Mouse (Mus musculus): Measurements from ENCODE around the gene Ccnd2. TPM values are rescaled to one million over a fixed set of nuclear protein-coding genes. Genes with fewer than 3 reads are reported as not detected.

The Ccnd2 gene
- total and polyA plus RNA-seq, 3 experiments, result 46.2 to 139 (median 132) TPM

DNA sequence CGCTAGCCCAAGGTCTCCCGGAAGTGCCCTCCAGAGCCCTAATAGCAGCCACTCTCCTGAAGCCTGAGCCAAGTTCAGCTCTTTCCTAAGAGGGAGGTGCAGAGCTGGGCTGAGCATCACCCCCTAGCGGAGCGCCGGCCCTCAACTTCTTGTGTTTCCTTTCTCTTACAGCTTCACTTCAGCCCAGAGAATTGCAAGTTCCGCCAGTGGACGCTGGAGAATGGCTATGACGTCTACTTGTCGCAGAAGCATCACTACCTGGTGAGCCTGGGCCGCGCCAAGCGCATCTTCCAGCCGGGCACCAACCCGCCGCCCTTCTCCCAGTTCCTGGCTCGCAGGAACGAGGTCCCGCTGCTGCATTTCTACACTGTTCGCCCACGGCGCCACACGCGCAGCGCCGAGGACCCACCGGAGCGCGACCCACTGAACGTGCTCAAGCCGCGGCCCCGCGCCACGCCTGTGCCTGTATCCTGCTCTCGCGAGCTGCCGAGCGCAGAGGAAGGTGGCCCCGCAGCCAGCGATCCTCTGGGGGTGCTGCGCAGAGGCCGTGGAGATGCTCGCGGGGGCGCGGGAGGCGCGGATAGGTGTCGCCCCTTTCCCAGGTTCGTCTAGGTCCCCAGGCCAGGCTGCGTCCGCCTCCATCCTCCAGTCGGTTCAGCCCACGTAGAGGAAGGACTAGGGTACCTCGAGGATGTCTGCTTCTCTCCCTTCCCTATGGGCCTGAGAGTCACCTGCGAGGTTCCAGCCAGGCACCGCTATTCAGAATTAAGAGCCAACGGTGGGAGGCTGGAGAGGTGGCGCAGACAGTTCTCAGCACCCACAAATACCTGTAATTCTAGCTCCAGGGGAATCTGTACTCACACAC, 71.9 kb downstream of the Ccnd2 start:
- peak; percentile 41 to 44 for DNase-seq
- no peak for TF ChIP-seq POLR2A (IDR thresholded peaks at IDR 0.05; ENCODE audit: insufficient read depth, low read depth, low read length)
- TF ChIP-seq CTCF (IDR thresholded peaks at IDR 0.05), result peak; percentile 59
- Histone ChIP-seq H3K36me3 (ENCODE audit: control insufficient read depth, insufficient read depth, low read length) (no peaks in the 10 kb centered on the region), H3K4me3 (peak overlapping the region; percentile 39), H3K4me1 (ENCODE audit: control insufficient read depth, insufficient read depth, low read length) (no peaks in the 10 kb centered on the region), H3K79me2 (replicated peaks; ENCODE audit: control insufficient read depth, insufficient read depth, low read length) (no peaks in the 10 kb centered on the region), H3K27ac (no peak overlapping the region), H3K27me3 (ENCODE audit: control insufficient read depth, insufficient read depth, low read length) (peaks cover 3% of the 10 kb centered on the region), H3K9ac (ENCODE audit: low read depth, low read length) (no peak overlapping the region)
- 8% methylated on average over 59 of the region's 59 CpGs for WGBS
- intact Hi-C loops (cut with DNase I), result no loop called here

Other genes with a start within 250 kb of the Ccnd2 start
- gene Dyrk4, start 230.4 kb downstream of the Ccnd2 start, total RNA-seq (2021), result not detected
- 0.04 TPM in 1 of 2 replicates, not detected in the other for gene Dyrk4, start 230.4 kb downstream of the Ccnd2 start, polyA plus RNA-seq (2012; rRNA removed)
- gene Rad51ap1, start 212.6 kb downstream of the Ccnd2 start, total RNA-seq (2021), result under 1 TPM; 0.36 to 0.44 TPM
- gene Rad51ap1, start 212.6 kb downstream of the Ccnd2 start, polyA plus RNA-seq (2012; rRNA removed), result 0.82 and 2.4 TPM in 2 replicates
- gene D6Wsu163e, start 212.2 kb downstream of the Ccnd2 start, total RNA-seq (2021), result 10 to 100 TPM; 11.0 to 11.3 TPM
- 3.8 and 8.1 TPM in 2 replicates for gene D6Wsu163e, start 212.2 kb downstream of the Ccnd2 start, polyA plus RNA-seq (2012; rRNA removed)
- under 1 TPM; 0.37 to 0.57 TPM for gene Fgf6, start 136.6 kb downstream of the Ccnd2 start, total RNA-seq (2021)
- gene Fgf6, start 136.6 kb downstream of the Ccnd2 start, polyA plus RNA-seq (2012; rRNA removed), result 0.26 and 0.39 TPM in 2 replicates
- not detected for gene Fgf23, start 79.3 kb downstream of the Ccnd2 start, total RNA-seq (2021)
- not detected in 2 replicates for gene Fgf23, start 79.3 kb downstream of the Ccnd2 start, polyA plus RNA-seq (2012; rRNA removed)
- gene Tigar, start 42.6 kb downstream of the Ccnd2 start, total RNA-seq (2021), result 10 to 100 TPM; 50.0 to 59.7 TPM
- gene Tigar, start 42.6 kb downstream of the Ccnd2 start, polyA plus RNA-seq (2012; rRNA removed), result 18.0 and 29.0 TPM in 2 replicates